Mouse (Mus musculus) myocyte (in vitro differentiated cells): Measurements from ENCODE around the gene Wrnip1.

Source experiments
- CEBPB ChIP-seq: IDR thresholded peaks from 2 replicates; pipeline ENCODE4 v1.6.1; 2011; ENCODE audit warnings: mild to moderate bottlenecking, moderate library complexity; ENCODE audit not compliant: poor library complexity, insufficient read depth, severe bottlenecking
- E2F4 ChIP-seq: IDR thresholded peaks from one replicate; pipeline ENCODE4 v1.6.1; 2011; ENCODE audit warnings: mild to moderate bottlenecking, control low read depth, moderate library complexity; ENCODE audit not compliant: insufficient read depth
- MAX ChIP-seq: IDR thresholded peaks from one replicate; pipeline ENCODE4 v1.6.1; 2011; ENCODE audit warnings: low read depth, mild to moderate bottlenecking, control low read depth
- MYOD1 ChIP-seq, 3 experiments: IDR thresholded peaks; one replicate each; pipeline ENCODE4 v1.6.1; 2011; ENCODE audit warnings: control low read depth in 2 of 3, low read depth in 2 of 3, mild to moderate bottlenecking in 2 of 3, moderate library complexity in 1 of 3; ENCODE audit not compliant: insufficient read length in 2 of 3, control insufficient read depth in 1 of 3
- POLR2A ChIP-seq: IDR thresholded peaks from one replicate; pipeline ENCODE4 v1.6.1; 2011; ENCODE audit warnings: low read depth, mild to moderate bottlenecking, control low read depth, moderate library complexity; ENCODE audit not compliant: insufficient read length
- POLR2AphosphoS2 ChIP-seq: IDR thresholded peaks from one replicate; pipeline ENCODE4 v1.6.1; 2011; ENCODE audit warnings: low read depth, control low read depth; ENCODE audit not compliant: insufficient read length
- REST ChIP-seq: IDR thresholded peaks from one replicate; pipeline ENCODE4 v1.6.1; 2011; ENCODE audit warnings: mild to moderate bottlenecking, control low read depth, moderate library complexity; ENCODE audit not compliant: insufficient read depth, insufficient read length
- SRF ChIP-seq: IDR thresholded peaks from one replicate; pipeline ENCODE4 v1.6.1; 2011; ENCODE audit warnings: low read depth; ENCODE audit not compliant: control insufficient read depth, insufficient read length
- TCF12 ChIP-seq: IDR thresholded peaks from one replicate; pipeline ENCODE4 v1.6.1; 2011; ENCODE audit warnings: mild to moderate bottlenecking, control low read depth; ENCODE audit not compliant: poor library complexity, insufficient read depth, severe bottlenecking
- TCF3 ChIP-seq: IDR thresholded peaks from one replicate; pipeline ENCODE4 v1.6.1; 2011; ENCODE audit warnings: low read depth, control low read depth; ENCODE audit not compliant: insufficient read length
- USF1 ChIP-seq: IDR thresholded peaks from one replicate; pipeline ENCODE4 v1.6.1; 2011; ENCODE audit warnings: low read depth, mild to moderate bottlenecking, control low read depth, moderate library complexity

DNA sequence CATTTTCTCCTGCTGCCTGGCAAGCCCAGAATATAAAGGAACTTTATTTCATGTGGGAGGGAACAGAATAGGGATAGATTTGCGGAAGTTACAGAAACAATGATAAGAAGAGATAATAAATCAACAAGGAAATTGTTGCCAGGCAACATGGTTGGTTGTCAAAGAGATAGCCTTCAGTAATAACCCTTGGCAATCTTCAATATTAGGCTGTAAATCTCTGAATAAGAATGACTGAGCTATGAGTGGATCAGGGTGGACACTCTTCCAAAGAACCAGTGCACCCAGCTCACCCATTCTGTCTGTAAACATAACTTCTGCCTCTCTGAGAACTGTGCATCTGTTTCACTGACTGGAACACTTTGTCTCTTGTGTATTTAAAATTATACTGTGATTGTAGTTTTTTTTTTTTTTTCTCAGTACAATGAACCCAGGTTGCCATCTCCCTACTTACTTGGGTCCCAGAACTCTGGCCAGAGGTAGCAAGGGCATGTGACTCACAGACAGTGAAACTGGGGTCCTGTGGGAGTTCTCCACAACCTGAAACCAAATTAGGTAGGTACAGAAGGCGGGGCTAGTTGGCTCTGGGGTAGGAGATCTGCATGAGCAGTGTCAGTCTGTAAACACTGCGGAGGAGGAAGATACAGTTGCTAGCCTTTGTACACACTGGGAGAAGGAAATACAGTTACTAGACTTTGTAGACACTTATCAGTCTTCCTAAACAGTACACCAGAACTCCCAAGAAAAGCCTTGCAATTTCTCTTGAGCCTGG is 29.9 kb downstream of the Wrnip1 start:
- no peak for TF ChIP-seq MAX
- no peak for TF ChIP-seq POLR2A
- TF ChIP-seq REST: no peak
- no peak for TF ChIP-seq CEBPB
- no peak for TF ChIP-seq TCF12
- TF ChIP-seq TCF3: no peak
- no peak for TF ChIP-seq E2F4
- no peak for TF ChIP-seq POLR2AphosphoS2
- no peak for TF ChIP-seq MYOD1 (IDR thresholded peaks at IDR 0.05; ENCODE audit: control insufficient read depth in 1 of 3, insufficient read length in 2 of 3, low read depth in 2 of 3)
- TF ChIP-seq USF1: no peak
- TF ChIP-seq SRF: no peak
